Mouse (Mus musculus) CH12.LX (cell line): ENCODE data around the gene Pbx1. TPM values are rescaled to one million over a fixed set of nuclear protein-coding genes. Genes with fewer than 3 reads are reported as not detected.

Experiments
- DNase-seq: peaks from one replicate; pipeline ENCODE4 v3.0.0-alpha.2; 2013; ENCODE audit errors: extremely low read depth
- H3K27ac ChIP-seq: 2 replicates; pipeline ENCODE4 v1.5.1; 2012; ENCODE audit warnings: low read depth, mild to moderate bottlenecking, control low read depth, moderate library complexity; ENCODE audit not compliant: insufficient read depth
- H3K27me3 ChIP-seq: replicated peaks from 2 replicates; pipeline ENCODE3; 2012; ENCODE audit warnings: inconsistent platforms
- H3K36me3 ChIP-seq, 2 experiments: replicated peaks in 1 of 2; 2 replicates each; pipeline versions ENCODE3 to v1.6.1; 2012; ENCODE audit warnings: inconsistent platforms in 1 of 2, low read length in 1 of 2, mild to moderate bottlenecking in 1 of 2, mixed read lengths in 1 of 2, moderate library complexity in 1 of 2; ENCODE audit not compliant: control insufficient read depth in 1 of 2, insufficient read depth in 1 of 2
- H3K4me1 ChIP-seq, 2 experiments: 2 replicates each; pipeline ENCODE4 v1.6.1; 2012; ENCODE audit warnings: inconsistent platforms in 1 of 2, moderate library complexity in 1 of 2; ENCODE audit not compliant: insufficient read depth in 2 of 2, control insufficient read depth in 1 of 2
- H3K4me2 ChIP-seq: 2 replicates; pipeline ENCODE4 v1.6.1; 2012; ENCODE audit warnings: low read depth, mild to moderate bottlenecking, control low read depth; ENCODE audit not compliant: poor library complexity, insufficient read depth, severe bottlenecking
- H3K4me3 ChIP-seq, 3 experiments: fragments of 150-350 bp in 1 of 3; sonication (generic) in 1 of 3; replicated peaks in 1 of 3; 2 replicates each; pipeline versions ENCODE3 to v1.5.1; 2011 to 2012; ENCODE audit warnings: low read depth in 2 of 3, low read length in 2 of 3, mild to moderate bottlenecking in 2 of 3, moderate library complexity in 2 of 3, control low read depth in 1 of 3, improper control_type of control experiment in 1 of 3, inconsistent platforms in 1 of 3, mixed read lengths in 1 of 3; ENCODE audit not compliant: poor library complexity in 1 of 3
- H3K79me2 ChIP-seq: replicated peaks from 2 replicates; pipeline ENCODE4 v1.6.1; 2012; ENCODE audit warnings: mild to moderate bottlenecking, moderate library complexity; ENCODE audit not compliant: control insufficient read depth, poor library complexity, insufficient read depth, severe bottlenecking; ENCODE audit errors: extremely low read depth
- H3K9ac ChIP-seq: 2 replicates; pipeline ENCODE4 v1.6.1; 2012; ENCODE audit warnings: low read depth, mild to moderate bottlenecking, control low read depth, moderate library complexity; ENCODE audit not compliant: insufficient read depth
- H3K9me3 ChIP-seq: replicated peaks from 2 replicates; pipeline ENCODE3; 2012; ENCODE audit warnings: low read length, inconsistent platforms, mixed read lengths
- BHLHE40 ChIP-seq: IDR thresholded peaks from 2 replicates; pipeline ENCODE4 v1.6.1; 2011; ENCODE audit warnings: mild to moderate bottlenecking, low read depth, low read length, improper control_type of control experiment
- CHD2 ChIP-seq: IDR thresholded peaks from 2 replicates; pipeline ENCODE4 v1.6.1; 2011; ENCODE audit warnings: low read length, improper control_type of control experiment
- E2F4 ChIP-seq: IDR thresholded peaks from 2 replicates; pipeline ENCODE4 v1.6.1; 2011; ENCODE audit warnings: low read depth, low read length, improper control_type of control experiment; ENCODE audit not compliant: insufficient replicate concordance
- ELF1 ChIP-seq: IDR thresholded peaks from 2 replicates; pipeline ENCODE4 v1.6.1; 2014; ENCODE audit warnings: low read depth, mild to moderate bottlenecking, inconsistent platforms, low read length, improper control_type of control experiment
- EP300 ChIP-seq: IDR thresholded peaks from 2 replicates; pipeline ENCODE4 v1.6.1; 2011; ENCODE audit warnings: low read length, improper control_type of control experiment
- GABPA ChIP-seq: IDR thresholded peaks from 2 replicates; pipeline ENCODE4 v1.6.1; 2012; ENCODE audit warnings: low read depth, low read length, improper control_type of control experiment, inconsistent platforms; ENCODE audit not compliant: insufficient replicate concordance
- HCFC1 ChIP-seq: IDR thresholded peaks from 2 replicates; pipeline ENCODE4 v1.6.1; 2012; ENCODE audit warnings: low read depth, mild to moderate bottlenecking, inconsistent platforms, low read length, improper control_type of control experiment
- JUN ChIP-seq: IDR thresholded peaks from 2 replicates; pipeline ENCODE4 v1.6.1; 2011; ENCODE audit warnings: low read depth, mild to moderate bottlenecking, low read length, improper control_type of control experiment, moderate library complexity; ENCODE audit not compliant: insufficient read depth
- MAX ChIP-seq: IDR thresholded peaks from 2 replicates; pipeline ENCODE4 v1.6.1; 2011; ENCODE audit warnings: low read length, improper control_type of control experiment
- MXI1 ChIP-seq: IDR thresholded peaks from 2 replicates; pipeline ENCODE4 v1.6.1; 2011; ENCODE audit warnings: mild to moderate bottlenecking, low read depth, low read length, improper control_type of control experiment
- MYC ChIP-seq: IDR thresholded peaks from 2 replicates; pipeline ENCODE4 v1.6.1; 2011; ENCODE audit warnings: low read depth, mild to moderate bottlenecking, improper control_type of control experiment, low read length
- NRF1 ChIP-seq: IDR thresholded peaks from 2 replicates; pipeline ENCODE4 v1.6.1; 2014; ENCODE audit warnings: low read depth, mild to moderate bottlenecking, inconsistent platforms, low read length, improper control_type of control experiment, moderate library complexity
- PAX5 ChIP-seq: IDR thresholded peaks from 2 replicates; pipeline ENCODE4 v1.6.1; 2012; ENCODE audit warnings: low read length, inconsistent platforms, mixed read lengths
- RCOR1 ChIP-seq: conservative IDR thresholded peaks from 2 replicates; pipeline ENCODE4 v1.6.1; 2012; ENCODE audit warnings: low read depth, mild to moderate bottlenecking, inconsistent platforms, low read length, improper control_type of control experiment
- TCF12 ChIP-seq: IDR thresholded peaks from 2 replicates; pipeline ENCODE4 v1.6.1; 2014; ENCODE audit warnings: low read depth, mild to moderate bottlenecking, inconsistent platforms, low read length, improper control_type of control experiment
- UBTF ChIP-seq: IDR thresholded peaks from 2 replicates; pipeline ENCODE4 v1.6.1; 2012; ENCODE audit warnings: low read depth, mild to moderate bottlenecking, inconsistent platforms, low read length, improper control_type of control experiment, moderate library complexity
- USF2 ChIP-seq: conservative IDR thresholded peaks from 2 replicates; pipeline ENCODE4 v1.6.1; 2011; ENCODE audit warnings: low read depth, low read length, improper control_type of control experiment
- ZC3H11A ChIP-seq: IDR thresholded peaks from 2 replicates; pipeline ENCODE4 v1.6.1; 2012; ENCODE audit warnings: low read depth, mild to moderate bottlenecking, inconsistent platforms, low read length, improper control_type of control experiment
- dilution Hi-C: fragments of 300-500 bp; cut with MboI; formaldehyde crosslinking; loops from 2 replicates; pipeline ENCODE4 v1.14.3; 2020; ENCODE audit warnings: low sequenced_read_pairs; ENCODE audit not compliant: extremely low pct_unique_long_range_greater_than_20kb, extremely low pct_ligation_motif_present
- in situ Hi-C: fragments of 300-500 bp; cut with MboI; formaldehyde crosslinking; loops from 3 replicates; pipeline ENCODE4 v1.14.3; 2019; ENCODE audit warnings: low sequenced_read_pairs, low pct_ligation_motif_present, low pct_unique_long_range_greater_than_20kb, mixed read lengths
- polyA plus RNA-seq: library from polyadenylated mRNA; unstranded; fragments of >175 nt; gene quantifications from 2 replicates; pipeline ENCODE4 v1.2.1, GENCODE M21; 2012; ENCODE audit warnings: low read depth; ENCODE audit not compliant: insufficient read length
- total RNA-seq, 2 experiments: library from RNA; depleted of rRNA; stranded (reverse); fragments of 300-350 nt in 1 of 2; fragments of >200 nt in 1 of 2; gene quantifications; 2 replicates each; pipeline ENCODE4 v1.2.3; 2012 to 2014

Pbx1 gene
- total and polyA plus RNA-seq, 3 experiments = not detected

DNA sequence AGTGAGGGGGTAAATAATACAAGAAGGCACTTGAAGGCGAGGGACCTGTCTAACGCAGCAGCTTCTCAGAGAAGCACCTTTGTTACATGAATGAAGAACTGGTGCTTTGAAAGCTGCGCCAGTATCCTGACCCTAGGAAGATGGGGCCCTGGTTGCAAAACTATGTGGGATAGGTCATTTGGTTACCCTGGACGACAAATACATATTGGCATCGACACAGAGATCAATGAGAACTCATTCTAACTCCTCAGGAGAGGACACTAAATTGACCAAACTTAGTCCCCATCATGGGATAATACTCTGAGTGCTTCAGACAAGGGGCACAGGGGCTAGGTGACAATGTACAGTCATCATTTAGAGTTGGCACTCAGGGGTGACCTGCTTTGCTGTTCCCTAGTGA, 264.3 kb downstream of the Pbx1 start:
- dilution Hi-C loops = no loop called here
- Histone ChIP-seq H3K4me2 (no peak overlapping the region), H3K9ac (no peak overlapping the region), H3K36me3 (no peaks in the 10 kb centered on the region), H3K4me1 (no peaks in the 10 kb centered on the region), H3K27ac (no peak overlapping the region), H3K9me3 (peaks cover 69% of the 10 kb centered on the region), H3K79me2 (no peaks in the 10 kb centered on the region), H3K4me3 (no peak overlapping the region), H3K27me3 (no peaks in the 10 kb centered on the region)
- no peak for DNase-seq
- in situ Hi-C loops = no loop called here
- no peak for TF ChIP-seq BHLHE40
- no peak for TF ChIP-seq EP300
- TF ChIP-seq MAX = no peak
- TF ChIP-seq USF2 = no peak
- TF ChIP-seq UBTF = no peak
- TF ChIP-seq TCF12 = no peak
- no peak for TF ChIP-seq RCOR1
- no peak for TF ChIP-seq GABPA
- no peak for TF ChIP-seq CHD2
- TF ChIP-seq, all 38 proteins: peak for 0

- TF ChIP-seq JUN (no peak), PAX5 (no peak), ELF1 (no peak), HCFC1 (no peak), NRF1 (no peak), MAX (no peak), MYC (no peak), MXI1 (no peak), UBTF (no peak), ZC3H11A (no peak), E2F4 (no peak)
- TF ChIP-seq, all 38 proteins: peak for 0
- no peak overlapping the region for H3K27ac ChIP-seq
- H3K4me2 ChIP-seq = no peak overlapping the region
- dilution Hi-C loops (no loop called here), in situ Hi-C loops (no loop called here)
- no peak for DNase-seq
- H3K4me1 ChIP-seq = no peaks in the 10 kb centered on the region
- no peaks in the 10 kb centered on the region for H3K79me2 ChIP-seq
- H3K27me3 ChIP-seq = no peaks in the 10 kb centered on the region
- no peaks in the 10 kb centered on the region for H3K36me3 ChIP-seq
- H3K9me3 ChIP-seq = peaks cover 68% of the 10 kb centered on the region
- no peak overlapping the region for H3K4me3 ChIP-seq
- H3K9ac ChIP-seq = no peak overlapping the region
These were observed 265.2 kb downstream of the Pbx1 start for GRCm38 (mm10) chr1:168166841-168167240.
